Mouse (Mus musculus): ENCODE results near the gene Gabrq. TPM values are rescaled to one million over a fixed set of nuclear protein-coding genes. Genes with fewer than 3 reads are reported as not detected.

Gene Gabrq
- not detected in 2 replicates for polyA plus RNA-seq (2015; fragmentation: Nextera tagmentation; extraction: Ambion mirVana)

GRCm38 (mm10) chrX:72824776-72825588 lies at the start of gene Gabrq:
TSS of gene Gabrq (plus strand) at chrX:72825178.
- peak; percentile 2 for DNase-seq (ENCODE audit: low spot score)

GRCm38 (mm10) chrX:72788773-72789557 lies 36.0 kb upstream of the Gabrq start:
- DNase-seq (ENCODE audit: low spot score), result no peak

GRCm38 (mm10) chrX:72789558-72789871 lies 35.5 kb upstream of the Gabrq start:
- no peak for DNase-seq (ENCODE audit: low spot score)

GRCm38 (mm10) chrX:72819594-72819993 lies 5.4 kb upstream of the Gabrq start:
- peak; percentile 35 for DNase-seq (ENCODE audit: low spot score)

- DNase-seq (ENCODE audit: low spot score), result no peak
Observed at GRCm38 (mm10) chrX:72823310-72823709, 1.7 kb upstream of the Gabrq start.

GRCm38 (mm10) chrX:72825589-72825905 lies 569 bp downstream of the Gabrq start:
- DNase-seq (ENCODE audit: low spot score), result no peak

Other genes with a start within 250 kb of the Gabrq start
- 0.09 and 0.10 TPM in 2 replicates for gene Gabra3, start 168.3 kb upstream of the Gabrq start, polyA plus RNA-seq (2015; fragmentation: Nextera tagmentation; extraction: Ambion mirVana)
- 102 and 105 TPM in 2 replicates for gene Cetn2, start 93.2 kb downstream of the Gabrq start, polyA plus RNA-seq (2015; fragmentation: Nextera tagmentation; extraction: Ambion mirVana)
- gene Nsdhl, start 93.4 kb downstream of the Gabrq start, polyA plus RNA-seq (2015; fragmentation: Nextera tagmentation; extraction: Ambion mirVana), result 14.1 and 14.8 TPM in 2 replicates
- gene Zfp185, start 162.2 kb downstream of the Gabrq start, polyA plus RNA-seq (2015; fragmentation: Nextera tagmentation; extraction: Ambion mirVana), result 0.78 and 0.96 TPM in 2 replicates
- 0.09 TPM in 1 of 2 replicates, not detected in the other for gene Pnma5, start 211.9 kb downstream of the Gabrq start, polyA plus RNA-seq (2015; fragmentation: Nextera tagmentation; extraction: Ambion mirVana)
- not detected in 2 replicates for gene Pnma3, start 239.6 kb downstream of the Gabrq start, polyA plus RNA-seq (2015; fragmentation: Nextera tagmentation; extraction: Ambion mirVana)